Mouse (Mus musculus): ENCODE data around the gene Ncs1. TPM values are rescaled to one million over a fixed set of nuclear protein-coding genes. Genes with fewer than 3 reads are reported as not detected.

Ncs1 gene
- polyA plus RNA-seq, 1 experiment: 2.4 TPM

- H3K27me3 ChIP-seq (ENCODE audit: control insufficient read depth, insufficient read depth, low read length): no peaks in the 10 kb centered on the region
- peaks cover 1% of the 10 kb centered on the region; the same call in 1 of the 2 replicates for H3K36me3 ChIP-seq (ENCODE audit: control insufficient read depth, insufficient read depth, low read length)
- TF ChIP-seq POLR2A (IDR thresholded peaks at IDR 0.05; ENCODE audit: control insufficient read depth, extremely low read depth, insufficient read depth, low read length, poor library complexity) (no peak), CTCF (IDR thresholded peaks at IDR 0.05; ENCODE audit: borderline replicate concordance, control insufficient read depth, extremely low read depth, insufficient read depth, low read length, poor library complexity) (no peak)
- H3K4me1 ChIP-seq (replicated peaks; ENCODE audit: control insufficient read depth, insufficient read depth, low read length): no peaks in the 10 kb centered on the region
- no peak overlapping the region for H3K27ac ChIP-seq (ENCODE audit: control insufficient read depth, insufficient read depth, low read length)
- no peak overlapping the region for H3K4me3 ChIP-seq (ENCODE audit: control insufficient read depth, insufficient read depth, low read length)
- WGBS: 94% methylated on average over 5 of the region's 5 CpGs
- DNase-seq: no peak
Observed at GRCm38 (mm10) chr2:31204677-31205076, 40.9 kb upstream of the Ncs1 start.

DNA sequence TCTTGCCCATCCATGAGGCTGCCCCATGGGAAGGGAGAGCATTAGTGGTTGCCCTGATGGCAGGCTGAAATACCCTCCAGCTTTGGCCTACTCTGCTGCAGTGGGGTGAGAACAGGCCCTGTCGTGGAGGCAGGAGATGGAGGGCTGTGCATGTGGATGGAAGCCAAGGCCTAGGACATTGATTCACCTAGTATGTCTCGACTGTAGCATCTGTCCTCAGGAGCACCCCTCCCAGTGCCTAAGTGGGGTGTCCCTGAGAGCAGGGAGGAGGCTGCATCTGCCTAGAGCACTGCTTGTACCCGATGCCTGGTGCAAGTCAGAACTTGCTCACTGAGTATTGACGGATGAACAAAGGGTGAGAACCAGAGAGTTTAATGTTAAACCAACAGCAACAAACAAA, 39.4 kb upstream of the Ncs1 start:
- no peak overlapping the region for H3K4me3 ChIP-seq (ENCODE audit: control insufficient read depth, insufficient read depth, low read length)
- WGBS: 88% methylated on average over 4 of the region's 4 CpGs
- no peak overlapping the region for H3K27ac ChIP-seq (ENCODE audit: control insufficient read depth, insufficient read depth, low read length)
- DNase-seq: no peak
- H3K27me3 ChIP-seq (ENCODE audit: control insufficient read depth, insufficient read depth, low read length): no peaks in the 10 kb centered on the region
- H3K36me3 ChIP-seq (ENCODE audit: control insufficient read depth, insufficient read depth, low read length): peaks cover 5% of the 10 kb centered on the region; the same call in 1 of the 2 replicates
- H3K4me1 ChIP-seq (replicated peaks; ENCODE audit: control insufficient read depth, insufficient read depth, low read length): no peaks in the 10 kb centered on the region
- TF ChIP-seq POLR2A (IDR thresholded peaks at IDR 0.05; ENCODE audit: control insufficient read depth, extremely low read depth, insufficient read depth, low read length, poor library complexity): no peak
- TF ChIP-seq CTCF (IDR thresholded peaks at IDR 0.05; ENCODE audit: borderline replicate concordance, control insufficient read depth, extremely low read depth, insufficient read depth, low read length, poor library complexity): no peak

GRCm38 (mm10) chr2:31206882-31207281, 38.7 kb upstream of the Ncs1 start:
- no peak overlapping the region for H3K27ac ChIP-seq (ENCODE audit: control insufficient read depth, insufficient read depth, low read length)
- H3K36me3 ChIP-seq (ENCODE audit: control insufficient read depth, insufficient read depth, low read length): peaks cover 5% of the 10 kb centered on the region; the same call in 1 of the 2 replicates
- 92% methylated on average over 8 of the region's 8 CpGs for WGBS
- no peaks in the 10 kb centered on the region for H3K4me1 ChIP-seq (replicated peaks; ENCODE audit: control insufficient read depth, insufficient read depth, low read length)
- TF ChIP-seq POLR2A (IDR thresholded peaks at IDR 0.05; ENCODE audit: control insufficient read depth, extremely low read depth, insufficient read depth, low read length, poor library complexity) (no peak), CTCF (IDR thresholded peaks at IDR 0.05; ENCODE audit: borderline replicate concordance, control insufficient read depth, extremely low read depth, insufficient read depth, low read length, poor library complexity) (no peak)
- no peak overlapping the region for H3K4me3 ChIP-seq (ENCODE audit: control insufficient read depth, insufficient read depth, low read length)
- no peaks in the 10 kb centered on the region for H3K27me3 ChIP-seq (ENCODE audit: control insufficient read depth, insufficient read depth, low read length)
- no peak for DNase-seq

DNA sequence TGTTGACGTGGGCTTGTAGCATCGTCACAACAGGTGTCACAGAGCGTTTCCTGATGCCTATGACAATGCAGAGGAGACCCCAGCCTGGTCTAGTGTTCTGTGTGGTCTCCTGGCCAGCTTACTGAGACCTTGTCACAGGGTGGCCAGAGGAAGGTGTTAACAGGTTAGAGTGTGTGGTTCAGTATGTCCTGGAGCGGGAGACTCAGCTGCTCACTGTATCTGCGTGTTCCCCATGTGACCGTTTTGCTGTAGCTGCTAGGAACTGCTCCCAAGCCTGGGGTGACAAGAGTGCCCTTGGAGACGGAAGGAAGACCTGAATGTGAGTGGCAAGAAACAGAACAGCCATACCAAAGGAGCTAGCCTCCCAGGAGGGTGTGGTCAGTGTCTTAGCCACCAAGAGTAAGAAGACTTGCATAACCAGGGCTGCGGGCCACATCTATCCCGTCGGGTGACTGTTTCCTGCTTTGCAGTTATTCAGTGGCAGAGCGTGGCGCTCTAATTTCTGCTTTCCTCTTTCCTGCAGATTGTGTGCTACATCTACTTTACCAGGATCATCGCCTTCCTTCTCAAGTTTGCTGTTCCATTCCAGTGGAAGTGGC, 37.0 kb upstream of the Ncs1 start:
- Histone ChIP-seq H3K27ac (ENCODE audit: control insufficient read depth, insufficient read depth, low read length) (no peak overlapping the region), H3K4me1 (replicated peaks; ENCODE audit: control insufficient read depth, insufficient read depth, low read length) (no peaks in the 10 kb centered on the region), H3K27me3 (ENCODE audit: control insufficient read depth, insufficient read depth, low read length) (no peaks in the 10 kb centered on the region), H3K4me3 (ENCODE audit: control insufficient read depth, insufficient read depth, low read length) (no peak overlapping the region), H3K36me3 (ENCODE audit: control insufficient read depth, insufficient read depth, low read length) (peaks cover 5% of the 10 kb centered on the region; the same call in 1 of the 2 replicates)
- WGBS: 96% methylated on average over 13 of the region's 13 CpGs
- TF ChIP-seq CTCF (IDR thresholded peaks at IDR 0.05; ENCODE audit: borderline replicate concordance, control insufficient read depth, extremely low read depth, insufficient read depth, low read length, poor library complexity): no peak
- TF ChIP-seq POLR2A (IDR thresholded peaks at IDR 0.05; ENCODE audit: control insufficient read depth, extremely low read depth, insufficient read depth, low read length, poor library complexity): no peak
- no peak for DNase-seq

DNA sequence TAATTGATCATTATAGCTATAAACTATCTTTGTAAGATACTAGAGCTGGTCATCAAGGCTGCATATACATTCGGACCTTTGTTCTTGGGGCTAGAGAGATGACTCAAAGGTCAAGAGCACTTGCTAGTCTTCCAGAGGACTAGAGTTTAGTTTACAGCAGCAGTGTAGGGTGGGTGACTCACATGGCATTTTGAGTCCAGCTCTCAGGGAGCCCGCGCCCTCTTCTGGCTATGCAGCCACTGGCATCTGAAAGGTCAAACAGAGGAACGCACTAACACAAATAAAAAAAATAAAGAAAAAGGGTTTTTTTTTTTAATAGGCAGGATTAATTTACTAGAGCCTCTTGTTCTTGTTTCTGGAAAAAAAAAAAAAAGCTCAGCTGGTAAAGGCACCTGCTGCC, 36.1 kb upstream of the Ncs1 start:
- TF ChIP-seq POLR2A (IDR thresholded peaks at IDR 0.05; ENCODE audit: control insufficient read depth, extremely low read depth, insufficient read depth, low read length, poor library complexity) (no peak), CTCF (IDR thresholded peaks at IDR 0.05; ENCODE audit: borderline replicate concordance, control insufficient read depth, extremely low read depth, insufficient read depth, low read length, poor library complexity) (no peak)
- no peaks in the 10 kb centered on the region for H3K27me3 ChIP-seq (ENCODE audit: control insufficient read depth, insufficient read depth, low read length)
- no peak overlapping the region for H3K27ac ChIP-seq (ENCODE audit: control insufficient read depth, insufficient read depth, low read length)
- no peak for DNase-seq
- WGBS: 96% methylated on average over 4 of the region's 4 CpGs
- peaks cover 5% of the 10 kb centered on the region; the same call in 1 of the 2 replicates for H3K36me3 ChIP-seq (ENCODE audit: control insufficient read depth, insufficient read depth, low read length)
- H3K4me1 ChIP-seq (replicated peaks; ENCODE audit: control insufficient read depth, insufficient read depth, low read length): no peaks in the 10 kb centered on the region
- no peak overlapping the region for H3K4me3 ChIP-seq (ENCODE audit: control insufficient read depth, insufficient read depth, low read length)

DNA sequence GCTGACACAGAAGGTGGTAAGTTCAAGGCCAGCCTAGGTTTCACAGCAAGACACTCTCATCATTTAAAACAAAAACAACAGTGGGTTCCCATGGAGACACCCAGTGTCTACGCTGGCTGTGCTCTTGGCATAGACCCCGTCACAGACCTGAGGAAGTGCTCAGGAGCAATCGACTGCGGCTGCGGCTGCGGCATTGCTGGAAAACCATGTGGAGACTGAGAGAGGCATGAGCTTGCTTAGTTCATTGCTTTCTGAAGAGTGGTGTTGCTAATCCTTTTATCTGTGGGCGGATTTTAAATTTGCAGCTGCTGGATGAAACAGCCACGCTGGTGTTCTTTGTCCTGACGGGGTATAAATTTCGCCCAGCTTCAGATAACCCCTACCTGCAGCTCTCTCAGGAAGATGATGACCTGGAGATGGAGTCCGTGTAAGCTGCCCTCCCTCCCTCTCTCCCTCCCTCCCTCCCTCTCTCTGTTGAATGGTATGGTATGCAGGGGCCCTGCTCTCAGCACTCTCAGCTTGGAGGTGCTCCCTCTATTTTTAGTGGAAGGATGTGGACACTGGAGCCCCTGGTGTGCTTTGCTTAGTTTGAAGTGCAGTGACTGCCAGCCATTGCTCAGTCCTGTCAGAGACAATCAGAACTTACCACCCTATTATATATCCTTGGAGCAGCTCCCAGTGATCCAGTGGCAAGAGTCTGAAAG, 35.3 kb upstream of the Ncs1 start:
- no peaks in the 10 kb centered on the region for H3K27me3 ChIP-seq (ENCODE audit: control insufficient read depth, insufficient read depth, low read length)
- WGBS: 96% methylated on average over 11 of the region's 11 CpGs
- no peak for DNase-seq
- H3K4me3 ChIP-seq (ENCODE audit: control insufficient read depth, insufficient read depth, low read length): no peak overlapping the region
- TF ChIP-seq CTCF (IDR thresholded peaks at IDR 0.05; ENCODE audit: borderline replicate concordance, control insufficient read depth, extremely low read depth, insufficient read depth, low read length, poor library complexity): no peak
- TF ChIP-seq POLR2A (IDR thresholded peaks at IDR 0.05; ENCODE audit: control insufficient read depth, extremely low read depth, insufficient read depth, low read length, poor library complexity): no peak
- H3K27ac ChIP-seq (ENCODE audit: control insufficient read depth, insufficient read depth, low read length): no peak overlapping the region
- peaks cover 5% of the 10 kb centered on the region; the same call in 1 of the 2 replicates for H3K36me3 ChIP-seq (ENCODE audit: control insufficient read depth, insufficient read depth, low read length)
- no peaks in the 10 kb centered on the region for H3K4me1 ChIP-seq (replicated peaks; ENCODE audit: control insufficient read depth, insufficient read depth, low read length)

Measured in thymus, adult 2 months (tissue).